Mouse (Mus musculus): ENCODE data around the gene Lemd1.

GRCm38 (mm10) chr1:132246641-132247040 is 55.4 kb downstream of the Lemd1 start:
- no peak for TF ChIP-seq POLR2A (IDR thresholded peaks at IDR 0.05; ENCODE audit: low read depth, low read length)
- TF ChIP-seq CTCF (IDR thresholded peaks at IDR 0.05; ENCODE audit: borderline replicate concordance, insufficient read depth, low read length) = no peak
